Mouse (Mus musculus): ENCODE measurements around the gene Pbp2.

Pbp2 gene

GRCm38 (mm10) chr6:135310305-135310704 lies at the start of gene Pbp2:
Gene Pbp2, minus strand, starts transcription at chr6:135310405.
- DNase-seq: no peak

GRCm38 (mm10) chr6:135354953-135355352 lies 44.7 kb upstream of the Pbp2 start:
- no peak for DNase-seq

DNA sequence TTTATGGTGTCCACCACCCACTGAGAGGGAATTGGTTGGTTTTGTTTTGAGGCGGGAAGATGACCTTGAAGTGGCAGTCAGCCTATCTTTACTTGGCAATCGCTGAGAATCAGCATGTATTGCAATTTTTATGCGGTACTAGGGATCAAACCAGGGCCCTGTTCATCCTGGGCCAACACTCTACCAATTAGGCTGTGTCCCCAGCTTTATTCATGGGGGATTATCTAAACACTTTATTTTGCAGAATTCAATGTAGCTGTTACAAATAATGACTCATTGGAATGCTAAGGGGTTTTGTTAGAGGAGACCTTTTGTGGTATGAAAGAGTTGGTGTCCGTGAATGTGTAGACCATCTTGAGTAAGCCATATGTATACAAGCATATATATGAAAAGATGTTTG lies 42.3 kb upstream of the Pbp2 start:
- DNase-seq: no peak

- no peak for DNase-seq
Observed at GRCm38 (mm10) chr6:135351638-135352302, 41.6 kb upstream of the Pbp2 start.

DNA sequence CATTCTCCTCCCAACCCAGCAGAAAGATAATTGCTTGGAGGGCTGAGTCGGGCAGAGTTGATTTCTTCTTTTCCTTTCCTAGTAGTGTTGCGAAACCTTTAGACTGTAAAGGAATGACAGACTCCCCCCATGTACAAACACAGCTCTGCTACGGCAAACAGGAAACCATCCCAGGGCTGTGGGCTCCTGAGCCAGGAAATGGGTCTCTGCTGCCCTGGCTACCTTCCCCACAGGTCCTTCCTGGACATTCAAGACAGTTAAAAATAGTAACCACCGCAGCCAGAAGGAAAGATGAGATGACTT lies 30.8 kb upstream of the Pbp2 start:
- DNase-seq: no peak

- no peak for DNase-seq
Observed at GRCm38 (mm10) chr6:135340355-135341075, 30.3 kb upstream of the Pbp2 start.

GRCm38 (mm10) chr6:135336376-135336775 lies 26.2 kb upstream of the Pbp2 start:
- DNase-seq: no peak

DNA sequence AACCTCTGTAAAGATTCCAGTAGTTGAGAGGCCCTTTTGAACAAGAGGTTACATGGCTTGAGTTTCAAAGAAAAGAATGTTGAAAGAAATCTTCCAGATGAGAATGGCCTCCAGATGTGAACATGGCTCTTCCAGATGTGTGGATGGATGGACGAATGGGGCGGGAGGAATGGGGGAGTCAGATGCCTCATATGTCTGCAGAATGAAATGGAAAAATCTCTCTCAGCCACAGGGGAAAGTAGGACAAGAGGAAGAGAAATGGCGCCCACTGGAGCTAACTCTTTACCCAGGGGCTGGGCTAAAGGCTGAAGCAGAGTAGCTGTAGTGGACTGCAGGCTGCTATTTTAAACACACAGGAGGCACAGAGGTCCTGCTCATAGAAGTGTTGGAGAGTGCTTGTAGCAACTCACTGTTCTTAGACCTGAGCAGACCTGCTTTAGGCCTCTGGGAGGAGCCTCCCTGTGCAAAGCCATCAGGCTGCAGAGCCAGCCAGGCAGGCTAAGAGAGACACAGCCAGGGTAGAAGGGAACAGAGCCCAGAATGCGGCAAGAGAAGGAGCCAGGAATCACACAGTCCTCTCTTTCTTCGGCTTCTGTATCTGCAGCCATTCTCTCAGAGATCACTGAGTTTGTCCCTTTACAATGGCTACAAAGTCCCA lies 23.9 kb upstream of the Pbp2 start:
- DNase-seq: no peak

- no peak for DNase-seq
Observed at GRCm38 (mm10) chr6:135332737-135333281, 22.6 kb upstream of the Pbp2 start.

DNA sequence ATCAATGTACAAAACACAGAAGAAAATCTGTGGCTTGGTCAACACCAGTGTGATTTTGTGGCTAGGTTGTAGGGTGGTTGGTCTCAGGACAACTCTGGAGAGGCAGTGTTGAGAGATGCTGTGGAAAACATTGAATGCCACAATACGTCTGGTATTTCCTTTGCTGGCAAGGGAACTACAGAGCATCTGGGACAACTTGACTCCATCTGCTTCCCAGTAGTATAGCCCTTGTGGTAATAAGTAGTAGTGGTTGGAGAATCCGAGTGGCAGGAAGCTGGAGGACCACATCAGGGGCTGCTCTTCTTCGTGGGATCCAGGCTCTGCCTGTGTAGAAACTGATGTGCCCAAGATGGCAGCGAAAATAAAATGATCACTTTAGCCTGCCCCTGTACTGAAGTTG lies 21.7 kb upstream of the Pbp2 start:
- DNase-seq: no peak

- no peak for DNase-seq
Observed at GRCm38 (mm10) chr6:135326847-135327246, 16.6 kb upstream of the Pbp2 start.

DNA sequence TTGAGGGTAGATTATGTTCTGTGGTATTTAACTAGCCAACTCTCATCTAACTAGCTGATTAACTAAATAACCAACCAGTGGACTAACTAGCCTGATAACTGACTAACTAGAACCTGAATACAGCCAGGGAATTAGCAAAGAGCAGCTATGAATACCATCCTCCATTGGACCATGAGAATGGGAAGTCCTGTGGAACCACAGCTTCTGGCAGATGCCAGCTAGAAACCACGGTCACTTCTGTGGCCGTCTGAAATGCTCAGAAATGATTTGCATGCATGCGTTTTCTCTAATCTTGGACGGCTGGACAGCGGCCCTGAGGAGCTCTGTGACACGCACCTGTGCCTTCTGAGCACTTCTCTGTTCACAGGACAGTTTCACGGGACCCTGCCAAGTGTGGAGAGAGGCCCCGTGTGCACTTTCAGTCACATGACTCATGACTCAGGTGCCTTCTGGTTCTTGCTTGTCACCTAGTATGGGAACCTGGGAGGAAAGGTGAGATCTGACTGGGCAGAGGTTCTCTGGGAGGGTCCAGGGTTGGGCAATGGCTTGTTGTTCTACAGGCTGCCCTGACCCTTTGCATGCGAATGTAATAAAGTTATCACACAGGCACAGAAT lies 14.6 kb upstream of the Pbp2 start:
- DNase-seq: no peak

GRCm38 (mm10) chr6:135324111-135324510 lies 13.9 kb upstream of the Pbp2 start:
- DNase-seq: no peak

- DNase-seq: peak; percentile 17
Observed at GRCm38 (mm10) chr6:135323311-135323982, 13.2 kb upstream of the Pbp2 start.

GRCm38 (mm10) chr6:135322749-135323148 lies 12.5 kb upstream of the Pbp2 start:
- DNase-seq: no peak

- no peak for DNase-seq
Observed at GRCm38 (mm10) chr6:135319431-135319933, 9.3 kb upstream of the Pbp2 start.

DNA sequence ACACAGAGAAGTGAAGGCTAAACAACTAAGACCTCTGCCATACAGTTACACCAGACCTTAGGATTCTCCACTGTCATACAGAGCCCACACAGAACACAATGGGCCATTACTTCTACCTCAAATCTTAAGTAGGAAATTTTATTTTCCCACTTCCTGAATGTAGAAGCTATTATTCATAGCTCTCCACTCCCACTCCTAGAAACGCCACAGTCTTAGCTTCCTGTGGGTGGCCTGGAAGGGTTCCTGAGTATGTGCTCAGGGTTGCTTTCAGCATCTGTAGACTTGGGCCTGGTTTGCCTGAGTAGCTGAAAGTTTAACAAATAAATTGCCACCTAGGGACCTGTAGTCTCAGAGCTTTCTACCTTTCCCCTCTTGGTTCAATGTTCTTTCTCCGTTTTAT lies 5.9 kb upstream of the Pbp2 start:
- DNase-seq: no peak

DNA sequence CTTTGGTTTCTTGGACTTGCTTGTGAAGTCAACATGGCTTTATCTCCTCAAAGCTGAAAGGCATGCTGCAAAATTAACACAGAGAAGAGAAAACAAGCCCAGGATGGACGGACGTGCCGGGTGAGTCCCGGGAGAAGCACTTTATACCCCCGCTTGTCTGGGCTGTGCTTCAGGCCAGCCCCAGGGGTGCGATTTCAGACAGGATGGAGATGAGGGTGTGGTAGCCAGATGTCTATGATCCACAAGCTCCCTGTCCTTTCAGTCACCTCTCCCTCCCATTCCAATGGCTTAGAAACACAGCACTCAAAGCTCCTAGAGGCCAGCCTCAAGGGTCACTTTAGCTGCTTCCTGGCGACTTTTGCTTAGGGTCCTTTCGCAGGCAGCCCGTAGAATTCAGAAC lies 3.8 kb upstream of the Pbp2 start:
- no peak for DNase-seq

GRCm38 (mm10) chr6:135312038-135312437 lies 1.8 kb upstream of the Pbp2 start:
- no peak for DNase-seq

- no peak for DNase-seq
Observed at GRCm38 (mm10) chr6:135304576-135305260, 5.5 kb downstream of the Pbp2 start.

- no peak for DNase-seq
Observed at GRCm38 (mm10) chr6:135302421-135303125, 7.6 kb downstream of the Pbp2 start.

- DNase-seq: no peak
Observed at GRCm38 (mm10) chr6:135300469-135300868, 9.7 kb downstream of the Pbp2 start.

Data from cerebellum, adult 8-10 months (tissue).